ENCODE assay signal across 8 mouse cellular contexts in genomic region chr19:46045696-46046311, GRCm38 (mm10). TPM values are rescaled to one million over a fixed set of nuclear protein-coding genes. Genes with fewer than 3 reads are reported as not detected.
DNase-seq lines count a peak whose midpoint lies in the region; ATAC-seq and TF ChIP-seq lines count a peak whose summit lies in the region.

No protein-coding gene starts in this region.

- peak overlapping the region; percentile 92 for H3K4me3 ChIP-seq in forebrain, postnatal 0 days (ENCODE audit: low read depth, low read length)
- peak overlapping the region; percentile 90 for H3K4me3 ChIP-seq in hindbrain, embryonic 12.5 days
- H3K4me3 ChIP-seq in limb, embryonic 11.5 days (ENCODE audit: low read depth, low read length) = peak overlapping the region; percentile 78
- H3K4me3 ChIP-seq in midbrain, embryonic 10.5 days = peak overlapping the region; percentile 92
- peak overlapping the region; percentile 82 for H3K4me3 ChIP-seq in stomach, embryonic 14.5 days (ENCODE audit: low read depth, low read length)

- no peak for TF ChIP-seq POLR2A in brain, embryonic 14.5 days (IDR thresholded peaks at IDR 0.05; ENCODE audit: borderline replicate concordance, extremely low read depth, insufficient read depth, insufficient read length, poor library complexity, severe bottlenecking)

- DNase-seq in left cerebral cortex, adult 18-20 months (ENCODE audit: low spot score in 2 of 2) = peak; percentile 45 to 58
- no peak for DNase-seq in left cerebral cortex, adult 11 months (ENCODE audit: low spot score)
- DNase-seq in brain, embryonic 14.5 days (ENCODE audit: low read depth) = peak; percentile 79
- peak; percentile 79 for DNase-seq in forebrain, postnatal 0 days
- peak; percentile 63 for DNase-seq in limb, embryonic 11.5 days (ENCODE audit: low spot score)
- DNase-seq in midbrain, embryonic 10.5 days (ENCODE audit: low spot score) = peak; percentile 56

- peak overlapping the region; percentile 95 for H3K9ac ChIP-seq in forebrain, postnatal 0 days
- peak overlapping the region; percentile 99 for H3K9ac ChIP-seq in hindbrain, embryonic 12.5 days
- peak overlapping the region; percentile 97 for H3K9ac ChIP-seq in limb, embryonic 11.5 days (ENCODE audit: low read length)
- H3K9ac ChIP-seq in stomach, embryonic 14.5 days (replicated peaks; ENCODE audit: low read depth, low read length) = peak overlapping the region; percentile 96

- no peaks in the 10 kb centered on the region for H3K36me3 ChIP-seq in forebrain, postnatal 0 days (ENCODE audit: insufficient read depth)
- no peaks in the 10 kb centered on the region for H3K36me3 ChIP-seq in hindbrain, embryonic 12.5 days
- H3K36me3 ChIP-seq in limb, embryonic 11.5 days (ENCODE audit: control insufficient read depth, insufficient read depth, low read length) = no peaks in the 10 kb centered on the region
- no peaks in the 10 kb centered on the region for H3K36me3 ChIP-seq in midbrain, embryonic 10.5 days
- H3K36me3 ChIP-seq in stomach, embryonic 14.5 days (ENCODE audit: control insufficient read depth, insufficient read depth, low read length) = no peaks in the 10 kb centered on the region

- peaks cover 31% of the 10 kb centered on the region for H3K4me1 ChIP-seq in forebrain, postnatal 0 days (ENCODE audit: insufficient read depth)
- H3K4me1 ChIP-seq in hindbrain, embryonic 12.5 days = peaks cover 44% of the 10 kb centered on the region
- H3K4me1 ChIP-seq in limb, embryonic 11.5 days (ENCODE audit: control insufficient read depth, insufficient read depth, low read length) = peaks cover 29% of the 10 kb centered on the region
- peaks cover 58% of the 10 kb centered on the region for H3K4me1 ChIP-seq in midbrain, embryonic 10.5 days
- peaks cover 41% of the 10 kb centered on the region for H3K4me1 ChIP-seq in stomach, embryonic 14.5 days (ENCODE audit: control insufficient read depth, insufficient read depth, low read length)

- peak; percentile 54 for ATAC-seq in forebrain, postnatal 0 days
- ATAC-seq in hindbrain, embryonic 12.5 days (ENCODE audit: low FRiP score) = peak; percentile 17; the same call in 1 of the 2 replicates
- peak; percentile 27 for ATAC-seq in limb, embryonic 11.5 days (ENCODE audit: insufficient number of reproducible peaks, low FRiP score, low TSS enrichment, low read depth)
- peak; percentile 50 for ATAC-seq in stomach, embryonic 14.5 days (ENCODE audit: insufficient number of reproducible peaks, insufficient read depth, low FRiP score, low read depth)

- no peaks in the 10 kb centered on the region for H3K9me3 ChIP-seq in forebrain, postnatal 0 days (ENCODE audit: low read length)
- no peaks in the 10 kb centered on the region for H3K9me3 ChIP-seq in hindbrain, embryonic 12.5 days (replicated peaks)
- H3K9me3 ChIP-seq in limb, embryonic 11.5 days (ENCODE audit: control insufficient read depth, low read length) = no peaks in the 10 kb centered on the region
- no peaks in the 10 kb centered on the region for H3K9me3 ChIP-seq in midbrain, embryonic 10.5 days (replicated peaks)
- H3K9me3 ChIP-seq in stomach, embryonic 14.5 days (ENCODE audit: control insufficient read depth, low read depth, low read length) = no peaks in the 10 kb centered on the region

- TF ChIP-seq CTCF in brain, embryonic 14.5 days (IDR thresholded peaks at IDR 0.05; ENCODE audit: borderline replicate concordance, extremely low read depth, insufficient read depth, insufficient read length) = no peak
- TF ChIP-seq CTCF in forebrain, postnatal 0 days (IDR thresholded peaks at IDR 0.05; ENCODE audit: low read depth) = no peak

- H3K27me3 ChIP-seq in forebrain, postnatal 0 days (ENCODE audit: insufficient read depth, low read length) = no peaks in the 10 kb centered on the region
- H3K27me3 ChIP-seq in hindbrain, embryonic 12.5 days = no peaks in the 10 kb centered on the region
- H3K27me3 ChIP-seq in limb, embryonic 11.5 days (ENCODE audit: control insufficient read depth, insufficient read depth, low read length) = no peaks in the 10 kb centered on the region
- H3K27me3 ChIP-seq in midbrain, embryonic 10.5 days (ENCODE audit: low read depth, poor library complexity, severe bottlenecking) = no peaks in the 10 kb centered on the region
- no peaks in the 10 kb centered on the region for H3K27me3 ChIP-seq in stomach, embryonic 14.5 days (ENCODE audit: control insufficient read depth, insufficient read depth, low read length)

- H3K27ac ChIP-seq in forebrain, postnatal 0 days (ENCODE audit: low read depth, low read length) = peak overlapping the region; percentile 98
- H3K27ac ChIP-seq in hindbrain, embryonic 12.5 days = peak overlapping the region; percentile 99
- peak overlapping the region; percentile 94 for H3K27ac ChIP-seq in limb, embryonic 11.5 days (replicated peaks; ENCODE audit: low read depth, low read length)
- H3K27ac ChIP-seq in midbrain, embryonic 10.5 days (replicated peaks) = peak overlapping the region; percentile 96
- H3K27ac ChIP-seq in stomach, embryonic 14.5 days (ENCODE audit: low read length) = peak overlapping the region; percentile 92

- 0% methylated on average over 7 of the region's 7 CpGs for WGBS in forebrain, postnatal 0 days
- WGBS in hindbrain, embryonic 12.5 days = 0% methylated on average over 7 of the region's 7 CpGs
- WGBS in limb, embryonic 11.5 days = 0% methylated on average over 7 of the region's 7 CpGs
- under 1% methylated on average over 7 of the region's 7 CpGs for WGBS in midbrain, embryonic 10.5 days
- WGBS in stomach, embryonic 14.5 days = 1% methylated on average over 7 of the region's 7 CpGs

- H3K4me2 ChIP-seq in forebrain, postnatal 0 days (ENCODE audit: low read depth) = peak overlapping the region; percentile 87
- H3K4me2 ChIP-seq in hindbrain, embryonic 12.5 days (replicated peaks) = peak overlapping the region; percentile 84
- H3K4me2 ChIP-seq in limb, embryonic 11.5 days (ENCODE audit: low read depth, severe bottlenecking) = peak overlapping the region; percentile 47
- peak overlapping the region; percentile 82 for H3K4me2 ChIP-seq in stomach, embryonic 14.5 days (replicated peaks; ENCODE audit: low read depth, low read length)

RNA-seq across cellular contexts. Expression of gene Ldb1, which starts 0.8 kb away (rescaled TPM):
- 100 to 1,000 TPM; 113 to 123 TPM for total RNA-seq in left cerebral cortex, adult 18-20 months (2021)
- polyA plus RNA-seq in brain, embryonic 14.5 days (2012; rRNA removed) = 404 and 531 TPM in 2 replicates
- total RNA-seq in forebrain, postnatal 0 days (2014; rRNA removed) = 140 and 162 TPM in 2 replicates
- polyA plus RNA-seq in forebrain, postnatal 0 days (2015; fragmentation: Nextera tagmentation; extraction: Ambion mirVana) = 82.6 and 90.4 TPM in 2 replicates
- polyA plus RNA-seq in hindbrain, embryonic 12.5 days (2016; fragmentation: Nextera tagmentation; extraction: Ambion mirVana) = 129 and 138 TPM in 2 replicates
- 93.1 and 97.6 TPM in 2 replicates for polyA plus RNA-seq in limb, embryonic 11.5 days (2014; fragmentation: Nextera tagmentation; extraction: Ambion mirVana)
- 79.0 and 79.2 TPM in 2 replicates for polyA plus RNA-seq in midbrain, embryonic 10.5 days (2016; fragmentation: Nextera tagmentation; extraction: Ambion mirVana)
- 75.9 and 78.9 TPM in 2 replicates for polyA plus RNA-seq in stomach, embryonic 14.5 days (2014; fragmentation: Nextera tagmentation; extraction: Ambion mirVana)

RNA-seq across cellular contexts. Expression of gene Pprc1, which starts 1.1 kb away (rescaled TPM):
- 10 to 100 TPM; 26.1 to 33.3 TPM for total RNA-seq in left cerebral cortex, adult 18-20 months (2021)
- 24.0 and 30.1 TPM in 2 replicates for polyA plus RNA-seq in brain, embryonic 14.5 days (2012; rRNA removed)
- 10.6 and 11.2 TPM in 2 replicates for total RNA-seq in forebrain, postnatal 0 days (2014; rRNA removed)
- polyA plus RNA-seq in forebrain, postnatal 0 days (2015; fragmentation: Nextera tagmentation; extraction: Ambion mirVana) = 9.0 and 11.3 TPM in 2 replicates
- 28.5 and 30.8 TPM in 2 replicates for polyA plus RNA-seq in hindbrain, embryonic 12.5 days (2016; fragmentation: Nextera tagmentation; extraction: Ambion mirVana)
- 55.2 and 55.5 TPM in 2 replicates for polyA plus RNA-seq in limb, embryonic 11.5 days (2014; fragmentation: Nextera tagmentation; extraction: Ambion mirVana)
- 41.8 and 45.9 TPM in 2 replicates for polyA plus RNA-seq in midbrain, embryonic 10.5 days (2016; fragmentation: Nextera tagmentation; extraction: Ambion mirVana)
- 45.9 and 49.4 TPM in 2 replicates for polyA plus RNA-seq in stomach, embryonic 14.5 days (2014; fragmentation: Nextera tagmentation; extraction: Ambion mirVana)

RNA-seq across cellular contexts. Expression of gene Nolc1, which starts 29.9 kb away (rescaled TPM):
- total RNA-seq in left cerebral cortex, adult 18-20 months (2021) = 10 to 100 TPM; 47.0 to 50.2 TPM
- 41.4 and 54.5 TPM in 2 replicates for polyA plus RNA-seq in brain, embryonic 14.5 days (2012; rRNA removed)
- 38.0 and 51.6 TPM in 2 replicates for total RNA-seq in forebrain, postnatal 0 days (2014; rRNA removed)
- polyA plus RNA-seq in forebrain, postnatal 0 days (2015; fragmentation: Nextera tagmentation; extraction: Ambion mirVana) = 49.7 and 67.3 TPM in 2 replicates
- 84.9 and 88.7 TPM in 2 replicates for polyA plus RNA-seq in hindbrain, embryonic 12.5 days (2016; fragmentation: Nextera tagmentation; extraction: Ambion mirVana)
- 133 and 149 TPM in 2 replicates for polyA plus RNA-seq in limb, embryonic 11.5 days (2014; fragmentation: Nextera tagmentation; extraction: Ambion mirVana)
- 128 and 141 TPM in 2 replicates for polyA plus RNA-seq in midbrain, embryonic 10.5 days (2016; fragmentation: Nextera tagmentation; extraction: Ambion mirVana)
- 79.7 and 92.8 TPM in 2 replicates for polyA plus RNA-seq in stomach, embryonic 14.5 days (2014; fragmentation: Nextera tagmentation; extraction: Ambion mirVana)

RNA-seq across cellular contexts. Expression of gene Hps6, which starts 42.5 kb away (rescaled TPM):
- 1 to 10 TPM; 7.8 to 8.4 TPM for total RNA-seq in left cerebral cortex, adult 18-20 months (2021)
- polyA plus RNA-seq in brain, embryonic 14.5 days (2012; rRNA removed) = 1.6 and 2.1 TPM in 2 replicates
- 5.3 and 7.0 TPM in 2 replicates for total RNA-seq in forebrain, postnatal 0 days (2014; rRNA removed)
- 3.6 and 4.6 TPM in 2 replicates for polyA plus RNA-seq in forebrain, postnatal 0 days (2015; fragmentation: Nextera tagmentation; extraction: Ambion mirVana)
- polyA plus RNA-seq in hindbrain, embryonic 12.5 days (2016; fragmentation: Nextera tagmentation; extraction: Ambion mirVana) = 4.8 and 5.1 TPM in 2 replicates
- polyA plus RNA-seq in limb, embryonic 11.5 days (2014; fragmentation: Nextera tagmentation; extraction: Ambion mirVana) = 2.7 and 3.1 TPM in 2 replicates
- 4.3 and 4.7 TPM in 2 replicates for polyA plus RNA-seq in midbrain, embryonic 10.5 days (2016; fragmentation: Nextera tagmentation; extraction: Ambion mirVana)
- 4.1 and 4.2 TPM in 2 replicates for polyA plus RNA-seq in stomach, embryonic 14.5 days (2014; fragmentation: Nextera tagmentation; extraction: Ambion mirVana)

RNA-seq across cellular contexts. Expression of gene Armh3, which starts 47.5 kb away (rescaled TPM):
- total RNA-seq in left cerebral cortex, adult 18-20 months (2021) = 10 to 100 TPM; 17.5 to 20.2 TPM
- 19.6 and 22.0 TPM in 2 replicates for polyA plus RNA-seq in brain, embryonic 14.5 days (2012; rRNA removed)
- 17.5 and 22.5 TPM in 2 replicates for total RNA-seq in forebrain, postnatal 0 days (2014; rRNA removed)
- 18.7 and 20.9 TPM in 2 replicates for polyA plus RNA-seq in forebrain, postnatal 0 days (2015; fragmentation: Nextera tagmentation; extraction: Ambion mirVana)
- 21.3 and 24.2 TPM in 2 replicates for polyA plus RNA-seq in hindbrain, embryonic 12.5 days (2016; fragmentation: Nextera tagmentation; extraction: Ambion mirVana)
- polyA plus RNA-seq in limb, embryonic 11.5 days (2014; fragmentation: Nextera tagmentation; extraction: Ambion mirVana) = 15.0 and 16.3 TPM in 2 replicates
- 16.7 and 19.8 TPM in 2 replicates for polyA plus RNA-seq in midbrain, embryonic 10.5 days (2016; fragmentation: Nextera tagmentation; extraction: Ambion mirVana)
- 18.5 and 21.0 TPM in 2 replicates for polyA plus RNA-seq in stomach, embryonic 14.5 days (2014; fragmentation: Nextera tagmentation; extraction: Ambion mirVana)
